Mouse (Mus musculus): ENCODE results near the gene Tekt1. TPM values are rescaled to one million over a fixed set of nuclear protein-coding genes. Genes with fewer than 3 reads are reported as not detected.

Tekt1 gene
- total and polyA plus RNA-seq, 3 experiments = not detected

DNA sequence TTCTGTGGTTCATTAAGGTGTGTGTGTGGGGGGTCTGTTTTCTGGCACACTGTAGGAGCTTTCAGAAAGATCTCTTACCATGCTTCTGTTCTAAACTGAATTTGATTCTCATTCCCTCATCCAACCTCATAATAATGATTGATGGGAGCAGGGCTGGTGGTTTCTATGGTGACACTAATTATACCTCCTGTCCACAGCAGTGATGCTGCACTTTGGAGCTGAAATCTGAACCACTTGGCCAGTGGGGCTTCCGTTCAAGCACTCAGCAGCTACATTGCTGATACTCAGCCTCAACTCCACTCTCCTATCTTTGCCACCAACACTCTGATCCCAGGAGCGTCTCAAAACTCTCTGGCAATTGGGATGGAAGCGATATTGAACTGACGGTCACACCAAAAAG lies 17.1 kb upstream of the Tekt1 start:
- no peak overlapping the region for H3K4me3 ChIP-seq (ENCODE audit: low read depth, low read length)
- TF ChIP-seq CTCF (IDR thresholded peaks at IDR 0.05; ENCODE audit: low read depth, low read length) (no peak), POLR2AphosphoS5 (IDR thresholded peaks at IDR 0.05; ENCODE audit: insufficient replicate concordance, low read depth, low read length) (no peak), GATA2 (IDR thresholded peaks at IDR 0.05; ENCODE audit: borderline replicate concordance, low read depth, low read length) (no peak), GATA1 (IDR thresholded peaks at IDR 0.05; ENCODE audit: borderline replicate concordance, low read length) (no peak), TAL1 (conservative IDR thresholded peaks at IDR 0.05; ENCODE audit: low read depth, low read length) (no peak)
- ATAC-seq (ENCODE audit: extremely low read depth, insufficient number of reproducible peaks, low FRiP score, poor library complexity, severe bottlenecking) (no peak), DNase-seq (ENCODE audit: low spot score) (no peak)
- H3K4me1 ChIP-seq (ENCODE audit: insufficient read depth, low read depth, low read length) = no peaks in the 10 kb centered on the region
- no peaks in the 10 kb centered on the region for H3K9me3 ChIP-seq (replicated peaks)
- H3K27me3 ChIP-seq (ENCODE audit: insufficient read depth, low read length) = peaks cover 2% of the 10 kb centered on the region; the same call in 1 of the 2 replicates
- no peaks in the 10 kb centered on the region for H3K36me3 ChIP-seq (replicated peaks)

DNA sequence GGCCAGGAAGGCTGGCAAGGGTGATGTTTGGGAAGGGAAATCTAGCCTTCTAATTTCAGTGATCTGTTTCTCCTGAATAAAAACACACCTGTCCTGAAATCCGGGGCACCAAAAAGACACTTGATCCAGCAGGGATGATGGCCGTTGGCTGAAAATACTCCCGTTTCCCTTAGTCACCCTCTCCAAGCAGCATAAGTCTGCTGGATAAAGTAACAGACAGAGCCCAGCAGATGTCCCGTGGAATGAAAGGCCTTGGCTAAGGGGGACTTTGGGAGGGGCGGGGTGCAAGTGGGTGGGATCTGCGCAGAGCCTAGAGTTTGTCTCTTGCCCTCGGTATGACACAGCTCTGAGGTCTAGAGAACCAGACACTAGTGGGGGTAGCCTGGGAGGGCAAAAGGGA lies 16.0 kb upstream of the Tekt1 start:
- Histone ChIP-seq H3K27me3 (ENCODE audit: insufficient read depth, low read length) (no peaks in the 10 kb centered on the region), H3K36me3 (replicated peaks) (no peaks in the 10 kb centered on the region), H3K9me3 (replicated peaks) (no peaks in the 10 kb centered on the region), H3K4me3 (ENCODE audit: low read depth, low read length) (no peak overlapping the region), H3K4me1 (ENCODE audit: insufficient read depth, low read depth, low read length) (no peaks in the 10 kb centered on the region)
- TF ChIP-seq GATA2 (IDR thresholded peaks at IDR 0.05; ENCODE audit: borderline replicate concordance, low read depth, low read length) = no peak
- TF ChIP-seq GATA1 (IDR thresholded peaks at IDR 0.05; ENCODE audit: borderline replicate concordance, low read length) = no peak
- no peak for TF ChIP-seq TAL1 (conservative IDR thresholded peaks at IDR 0.05; ENCODE audit: low read depth, low read length)
- ATAC-seq (ENCODE audit: extremely low read depth, insufficient number of reproducible peaks, low FRiP score, poor library complexity, severe bottlenecking) (no peak), DNase-seq (ENCODE audit: low spot score) (no peak)

GRCm38 (mm10) chr11:72376562-72376961 lies 14.3 kb upstream of the Tekt1 start:
- H3K4me1 ChIP-seq (ENCODE audit: insufficient read depth, low read depth, low read length) = no peaks in the 10 kb centered on the region
- H3K4me3 ChIP-seq (ENCODE audit: low read depth, low read length) = no peak overlapping the region
- TF ChIP-seq GATA2 (IDR thresholded peaks at IDR 0.05; ENCODE audit: borderline replicate concordance, low read depth, low read length) (no peak), CTCF (IDR thresholded peaks at IDR 0.05; ENCODE audit: low read depth, low read length) (no peak), TAL1 (conservative IDR thresholded peaks at IDR 0.05; ENCODE audit: low read depth, low read length) (no peak), POLR2AphosphoS5 (IDR thresholded peaks at IDR 0.05; ENCODE audit: insufficient replicate concordance, low read depth, low read length) (no peak), GATA1 (IDR thresholded peaks at IDR 0.05; ENCODE audit: borderline replicate concordance, low read length) (no peak)
- DNase-seq (ENCODE audit: low spot score) = no peak
- no peaks in the 10 kb centered on the region for H3K36me3 ChIP-seq (replicated peaks)
- H3K27me3 ChIP-seq (ENCODE audit: insufficient read depth, low read length) = no peaks in the 10 kb centered on the region
- ATAC-seq (ENCODE audit: extremely low read depth, insufficient number of reproducible peaks, low FRiP score, poor library complexity, severe bottlenecking) = no peak
- H3K9me3 ChIP-seq (replicated peaks) = no peaks in the 10 kb centered on the region

- peaks cover 5% of the 10 kb centered on the region for H3K27me3 ChIP-seq (ENCODE audit: insufficient read depth, low read length)
- H3K4me3 ChIP-seq (ENCODE audit: low read depth, low read length) = no peak overlapping the region
- no peaks in the 10 kb centered on the region for H3K4me1 ChIP-seq (ENCODE audit: insufficient read depth, low read depth, low read length)
- H3K36me3 ChIP-seq (replicated peaks) = no peaks in the 10 kb centered on the region
- no peak for DNase-seq (ENCODE audit: low spot score)
- no peak for TF ChIP-seq TAL1 (conservative IDR thresholded peaks at IDR 0.05; ENCODE audit: low read depth, low read length)
- no peak for TF ChIP-seq CTCF (IDR thresholded peaks at IDR 0.05; ENCODE audit: low read depth, low read length)
- TF ChIP-seq GATA1 (IDR thresholded peaks at IDR 0.05; ENCODE audit: borderline replicate concordance, low read length) = no peak
- no peak for TF ChIP-seq POLR2AphosphoS5 (IDR thresholded peaks at IDR 0.05; ENCODE audit: insufficient replicate concordance, low read depth, low read length)
- TF ChIP-seq GATA2 (IDR thresholded peaks at IDR 0.05; ENCODE audit: borderline replicate concordance, low read depth, low read length) = no peak
- ATAC-seq (ENCODE audit: extremely low read depth, insufficient number of reproducible peaks, low FRiP score, poor library complexity, severe bottlenecking) = no peak
- no peaks in the 10 kb centered on the region for H3K9me3 ChIP-seq (replicated peaks)
Observed at GRCm38 (mm10) chr11:72369904-72370672, 7.8 kb upstream of the Tekt1 start.

- Histone ChIP-seq H3K4me1 (ENCODE audit: insufficient read depth, low read depth, low read length) (no peaks in the 10 kb centered on the region), H3K9me3 (replicated peaks) (no peaks in the 10 kb centered on the region), H3K27me3 (ENCODE audit: insufficient read depth, low read length) (peaks cover 5% of the 10 kb centered on the region), H3K36me3 (replicated peaks) (no peaks in the 10 kb centered on the region), H3K4me3 (ENCODE audit: low read depth, low read length) (no peak overlapping the region)
- DNase-seq (ENCODE audit: low spot score) (no peak), ATAC-seq (ENCODE audit: extremely low read depth, insufficient number of reproducible peaks, low FRiP score, poor library complexity, severe bottlenecking) (no peak)
- TF ChIP-seq GATA2 (IDR thresholded peaks at IDR 0.05; ENCODE audit: borderline replicate concordance, low read depth, low read length) = no peak
- TF ChIP-seq POLR2AphosphoS5 (IDR thresholded peaks at IDR 0.05; ENCODE audit: insufficient replicate concordance, low read depth, low read length) = no peak
- TF ChIP-seq GATA1 (IDR thresholded peaks at IDR 0.05; ENCODE audit: borderline replicate concordance, low read length) = no peak
- TF ChIP-seq CTCF (IDR thresholded peaks at IDR 0.05; ENCODE audit: low read depth, low read length) = no peak
- TF ChIP-seq TAL1 (conservative IDR thresholded peaks at IDR 0.05; ENCODE audit: low read depth, low read length) = no peak
Observed at GRCm38 (mm10) chr11:72367934-72368674, 5.9 kb upstream of the Tekt1 start.

- H3K27me3 ChIP-seq (ENCODE audit: insufficient read depth, low read length) = peaks cover 10% of the 10 kb centered on the region
- H3K4me3 ChIP-seq (ENCODE audit: low read depth, low read length) = no peak overlapping the region
- no peak for TF ChIP-seq POLR2AphosphoS5 (IDR thresholded peaks at IDR 0.05; ENCODE audit: insufficient replicate concordance, low read depth, low read length)
- TF ChIP-seq GATA1 (IDR thresholded peaks at IDR 0.05; ENCODE audit: borderline replicate concordance, low read length) = no peak
- TF ChIP-seq TAL1 (conservative IDR thresholded peaks at IDR 0.05; ENCODE audit: low read depth, low read length) = no peak
- no peak for ATAC-seq (ENCODE audit: extremely low read depth, insufficient number of reproducible peaks, low FRiP score, poor library complexity, severe bottlenecking)
- no peaks in the 10 kb centered on the region for H3K4me1 ChIP-seq (ENCODE audit: insufficient read depth, low read depth, low read length)
- no peaks in the 10 kb centered on the region for H3K36me3 ChIP-seq (replicated peaks)
- DNase-seq (ENCODE audit: low spot score) = no peak
- no peaks in the 10 kb centered on the region for H3K9me3 ChIP-seq (replicated peaks)
Observed at GRCm38 (mm10) chr11:72366126-72366525, 3.9 kb upstream of the Tekt1 start.

Data from G1E (cell line).